Mouse (Mus musculus) forebrain, embryonic 12.5 days (tissue): ENCODE results near the gene AI467606. TPM values are rescaled to one million over a fixed set of nuclear protein-coding genes. Genes with fewer than 3 reads are reported as not detected.

Experiments used
- ATAC-seq: fragments of 200-750 bp; cut with Nextera tagmentation; 2 replicates; pipeline ENCODE4 v1.8.0; 2017; ENCODE audit warnings: moderate TSS enrichment; ENCODE audit not compliant: low FRiP score
- H3K27ac ChIP-seq: fragments of 300-500 bp; sonication (generic); 2 replicates; pipeline ENCODE4 v1.5.1; 2016; ENCODE audit warnings: mild to moderate bottlenecking
- H3K27me3 ChIP-seq: fragments of 300-500 bp; sonication (generic); 2 replicates; pipeline ENCODE4 v1.6.1; 2016; ENCODE audit warnings: mild to moderate bottlenecking
- H3K36me3 ChIP-seq: fragments of 300-500 bp; sonication (generic); replicated peaks from 2 replicates; pipeline ENCODE4 v1.6.1; 2016; ENCODE audit warnings: mild to moderate bottlenecking
- H3K4me1 ChIP-seq: fragments of 300-500 bp; sonication (generic); 2 replicates; pipeline ENCODE4 v1.6.1; 2016
- H3K4me2 ChIP-seq: fragments of 300-500 bp; sonication (generic); 2 replicates; pipeline ENCODE4 v1.6.1; 2016; ENCODE audit warnings: mild to moderate bottlenecking, moderate library complexity
- H3K4me3 ChIP-seq: fragments of 300-500 bp; sonication (generic); replicated peaks from 2 replicates; pipeline ENCODE4 v1.5.1; 2016; ENCODE audit warnings: mild to moderate bottlenecking
- H3K9ac ChIP-seq: fragments of 300-500 bp; sonication (generic); 2 replicates; pipeline ENCODE4 v1.6.1; 2016; ENCODE audit warnings: mild to moderate bottlenecking
- H3K9me3 ChIP-seq: fragments of 300-500 bp; sonication (generic); 2 replicates; pipeline ENCODE4 v1.6.1; 2016
- WGBS: fragments of 180-500 bp; shearing (Covaris S2); methylation state at CpG from one replicate; pipeline ENCODE4 v1.1.7; 2016; 5-methylcytosine and 5-hydroxymethylcytosine counted together
- polyA plus RNA-seq: library from polyadenylated mRNA; unstranded; fragments of >200 nt; fragmentation: Nextera tagmentation; extraction: Ambion mirVana; gene quantifications from 2 replicates; pipeline ENCODE4 v1.2.1, GENCODE M21; 2016

AI467606 gene
- polyA plus RNA-seq, 1 experiment from 2014 or later: 0.91 TPM

DNA sequence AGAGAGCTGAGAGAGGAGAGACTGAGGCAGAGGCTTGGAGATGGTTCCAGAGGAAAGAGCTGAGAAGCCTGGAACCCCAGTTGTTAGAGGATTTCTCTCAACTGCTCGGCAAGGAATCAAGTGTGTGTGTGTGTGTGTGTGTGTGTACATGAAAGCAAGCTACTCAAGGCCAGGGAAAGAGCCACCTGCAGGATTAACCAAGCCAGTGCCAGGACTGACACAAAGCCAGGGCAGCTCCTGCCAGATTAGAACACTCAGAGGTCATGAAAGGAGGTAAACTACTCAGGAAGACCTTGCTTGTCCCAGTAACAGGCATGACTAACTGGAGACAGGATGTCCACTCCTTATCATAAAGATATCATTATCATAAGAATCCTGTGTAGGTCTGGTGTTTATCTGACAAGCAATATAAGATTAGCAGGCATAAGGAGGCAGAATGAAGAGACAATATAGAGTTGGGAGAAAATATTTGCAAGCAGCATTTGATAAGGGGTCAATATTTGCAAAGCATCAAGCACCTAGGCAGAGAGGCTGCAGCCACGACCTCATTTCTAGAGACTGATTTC, 10.4 kb downstream of the AI467606 start:
- WGBS: 44% methylated on average over 2 of the region's 2 CpGs
- no peak for ATAC-seq
- Histone ChIP-seq H3K27ac (no peak overlapping the region), H3K36me3 (no peaks in the 10 kb centered on the region), H3K4me3 (no peak overlapping the region), H3K9ac (no peak overlapping the region), H3K4me2 (no peak overlapping the region), H3K4me1 (peaks cover 9% of the 10 kb centered on the region), H3K27me3 (no peaks in the 10 kb centered on the region), H3K9me3 (no peaks in the 10 kb centered on the region)

DNA sequence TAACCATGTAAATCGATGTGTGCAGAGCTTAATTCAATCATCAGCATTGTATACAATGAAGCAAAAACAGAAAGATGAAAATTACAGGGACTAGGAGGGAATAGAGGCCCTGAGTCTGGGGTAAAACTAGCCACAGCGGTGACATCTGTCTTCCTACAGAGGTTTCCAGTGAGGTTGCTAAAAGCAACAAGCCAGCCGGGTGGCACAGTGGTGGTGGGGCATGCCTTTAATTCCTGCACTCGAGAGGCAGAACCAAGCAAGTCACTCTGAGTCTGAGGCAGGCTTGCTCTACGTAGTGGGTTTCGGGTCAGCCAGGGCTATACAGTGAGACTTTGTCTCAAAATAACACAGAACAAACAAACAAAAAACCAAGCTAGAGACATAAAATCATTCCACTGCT, 11.0 kb downstream of the AI467606 start:
- no peak overlapping the region for H3K4me3 ChIP-seq
- no peaks in the 10 kb centered on the region for H3K27me3 ChIP-seq
- H3K9ac ChIP-seq: no peak overlapping the region
- H3K9me3 ChIP-seq: no peaks in the 10 kb centered on the region
- H3K4me1 ChIP-seq: peaks cover 9% of the 10 kb centered on the region
- no peak overlapping the region for H3K27ac ChIP-seq
- no peaks in the 10 kb centered on the region for H3K36me3 ChIP-seq
- H3K4me2 ChIP-seq: no peak overlapping the region
- WGBS: 78% methylated on average over 6 of the region's 6 CpGs
- no peak for ATAC-seq

DNA sequence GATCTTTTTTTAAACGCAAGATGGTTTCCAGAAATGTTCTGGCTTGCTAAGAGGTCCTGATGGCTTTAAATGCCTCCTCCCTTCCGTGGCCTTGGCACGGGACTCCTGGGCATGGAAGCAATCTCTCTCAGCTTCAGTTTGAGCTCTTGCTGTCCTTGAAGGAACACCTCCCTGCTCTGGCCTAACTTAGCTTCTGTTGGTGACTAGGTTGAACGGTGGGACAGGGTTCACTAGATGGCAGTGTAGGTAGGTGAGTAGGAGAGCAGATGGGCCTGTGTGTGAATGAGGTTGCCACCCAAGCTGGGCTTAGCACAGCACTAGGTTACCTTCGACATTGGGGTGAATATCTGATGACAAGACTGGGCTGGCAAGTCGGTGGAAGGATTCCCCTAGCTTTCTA, 12.8 kb downstream of the AI467606 start:
- no peak overlapping the region; the same call in 1 of the 2 replicates for H3K9ac ChIP-seq
- no peak overlapping the region for H3K4me2 ChIP-seq
- H3K36me3 ChIP-seq: no peaks in the 10 kb centered on the region
- peak overlapping the region; percentile 63 for H3K27ac ChIP-seq
- H3K27me3 ChIP-seq: no peaks in the 10 kb centered on the region
- H3K9me3 ChIP-seq: no peaks in the 10 kb centered on the region
- H3K4me3 ChIP-seq: no peak overlapping the region
- WGBS: 72% methylated on average over 6 of the region's 6 CpGs
- H3K4me1 ChIP-seq: peaks cover 9% of the 10 kb centered on the region
- ATAC-seq: no peak

DNA sequence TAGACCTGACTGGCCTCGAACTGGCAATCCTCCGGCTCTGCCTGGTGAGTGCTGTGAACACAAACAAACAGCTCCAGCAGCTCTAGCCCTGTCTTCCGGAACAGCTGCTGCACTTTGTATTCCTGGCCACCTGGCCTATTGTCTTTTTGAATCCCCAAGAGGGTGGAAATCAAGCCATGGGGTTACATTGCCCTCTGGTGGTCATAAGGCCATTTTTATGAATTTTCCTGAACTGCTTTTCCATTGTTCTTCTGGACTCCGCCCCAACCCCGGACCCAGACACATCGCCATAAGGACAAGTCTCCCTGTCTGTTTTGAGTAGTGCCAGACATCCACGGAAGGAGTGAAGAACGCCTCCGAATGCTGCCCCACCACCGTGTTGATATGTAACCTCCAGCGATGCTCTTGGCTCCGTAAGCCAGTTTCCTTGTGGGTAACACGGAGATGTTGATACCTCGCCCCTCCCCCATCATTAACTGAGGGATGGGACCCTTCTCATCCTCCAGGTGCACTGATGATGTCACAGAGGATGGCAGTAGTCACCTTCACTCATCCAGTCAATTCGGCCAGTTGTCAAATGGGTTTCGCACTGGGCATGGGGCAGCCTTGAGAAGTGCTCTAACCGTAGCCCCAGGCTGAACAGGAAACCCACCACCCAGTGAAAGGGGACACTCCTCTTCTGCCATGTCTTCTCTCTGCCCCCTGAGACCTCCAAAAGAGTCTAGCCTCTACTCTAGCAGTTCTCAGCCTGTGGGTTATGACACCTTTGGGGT, 13.6 kb downstream of the AI467606 start:
- Histone ChIP-seq H3K4me2 (peak overlapping the region; percentile 54), H3K4me3 (peak overlapping the region; percentile 28), H3K36me3 (no peaks in the 10 kb centered on the region), H3K9ac (peak overlapping the region; percentile 51), H3K27ac (peak overlapping the region; percentile 63), H3K9me3 (no peaks in the 10 kb centered on the region), H3K27me3 (no peaks in the 10 kb centered on the region), H3K4me1 (peaks cover 9% of the 10 kb centered on the region)
- ATAC-seq: peak; percentile 91
- 16% methylated on average over 17 of the region's 17 CpGs for WGBS

DNA sequence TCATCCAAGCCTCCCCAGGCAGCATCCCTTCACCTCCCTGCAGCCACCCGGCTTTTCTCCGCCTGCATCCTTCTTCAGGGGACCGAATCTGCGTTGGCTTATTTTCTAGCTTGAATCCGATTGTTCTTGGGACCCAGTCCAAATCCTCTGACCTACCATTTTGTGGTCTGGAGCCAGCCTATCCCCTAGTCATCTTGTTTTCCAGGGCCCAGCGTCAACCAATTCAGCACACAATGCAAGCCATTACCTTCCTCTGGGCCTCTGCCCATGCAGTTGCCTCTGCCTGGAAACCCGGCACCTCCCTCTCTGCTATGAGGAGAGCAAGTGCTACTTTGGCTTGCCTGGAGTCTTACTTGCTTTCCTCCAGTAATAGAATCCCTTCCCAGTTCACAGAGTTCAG, 14.4 kb downstream of the AI467606 start:
- Histone ChIP-seq H3K36me3 (no peaks in the 10 kb centered on the region), H3K27ac (no peak overlapping the region), H3K9ac (no peak overlapping the region), H3K4me2 (no peak overlapping the region), H3K9me3 (no peaks in the 10 kb centered on the region), H3K4me3 (no peak overlapping the region), H3K27me3 (no peaks in the 10 kb centered on the region), H3K4me1 (peaks cover 9% of the 10 kb centered on the region)
- ATAC-seq: no peak
- WGBS: 67% methylated on average over 7 of the region's 7 CpGs

DNA sequence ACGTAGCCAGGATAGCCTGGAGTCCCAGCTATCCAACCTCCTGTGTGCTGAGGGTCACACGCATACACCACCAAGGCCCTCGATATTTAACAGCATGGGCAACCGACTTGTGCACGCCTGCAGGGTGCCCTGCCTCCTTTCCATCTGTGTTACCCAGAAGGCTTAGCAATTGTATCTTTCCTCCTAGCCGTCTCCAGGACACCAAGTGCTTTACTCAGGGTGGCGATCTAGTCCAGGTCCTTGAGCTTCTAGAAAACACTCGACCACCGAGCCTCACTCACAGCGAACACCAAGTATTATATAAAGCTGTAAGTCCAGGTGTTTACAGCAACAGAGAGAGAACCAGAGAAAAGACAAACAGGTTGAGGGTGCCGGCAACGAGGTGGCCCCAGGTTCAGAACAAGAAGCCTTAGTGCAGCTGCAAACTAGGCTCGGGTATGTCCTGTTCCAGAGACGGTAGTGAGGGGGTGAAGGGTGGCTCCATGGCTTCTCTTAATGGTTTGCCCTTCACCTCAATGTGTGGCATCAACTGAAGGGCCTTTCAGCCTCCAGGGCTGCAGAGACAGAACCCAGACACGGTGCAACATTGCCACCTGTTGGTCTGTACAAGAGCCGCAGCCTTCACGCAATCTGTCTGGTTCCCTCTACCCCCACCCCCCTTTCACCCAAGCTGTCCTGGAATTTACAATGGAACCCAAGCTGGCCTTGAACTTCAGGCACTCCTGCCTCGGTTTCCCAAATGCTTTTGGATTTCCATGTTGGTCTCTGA, 19.3 kb downstream of the AI467606 start:
- Histone ChIP-seq H3K4me2 (no peak overlapping the region), H3K27ac (no peak overlapping the region), H3K36me3 (no peaks in the 10 kb centered on the region), H3K4me3 (no peak overlapping the region), H3K9me3 (no peaks in the 10 kb centered on the region), H3K9ac (no peak overlapping the region), H3K27me3 (0 out of 2 replicates have a peak, but pooled peaks cover 3% of the 10 kb centered on the region), H3K4me1 (0 out of 2 replicates have a peak, but pooled peaks cover 8% of the 10 kb centered on the region)
- peak; percentile 71 for ATAC-seq
- WGBS: 53% methylated on average over 18 of the region's 18 CpGs

DNA sequence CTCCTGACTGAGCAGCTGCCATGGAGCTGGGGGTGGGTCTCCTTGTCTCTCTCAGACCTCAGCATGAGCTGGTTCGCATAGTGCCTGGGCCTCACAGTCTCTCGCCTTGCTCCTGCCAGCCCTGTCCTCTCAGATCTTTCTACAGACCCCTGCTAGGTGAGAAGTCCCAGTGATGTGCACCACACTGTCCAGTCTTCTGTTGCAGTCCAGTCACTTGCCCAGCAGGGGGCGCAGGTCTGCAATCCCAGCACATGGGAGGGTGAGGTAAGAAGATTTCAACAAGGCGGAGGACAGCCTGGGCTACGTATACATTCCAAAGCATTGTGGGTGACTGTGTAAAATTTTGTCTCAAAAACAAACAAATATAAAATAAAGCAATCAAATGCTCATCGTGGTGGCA, 20.3 kb downstream of the AI467606 start:
- H3K36me3 ChIP-seq: no peaks in the 10 kb centered on the region
- H3K4me2 ChIP-seq: no peak overlapping the region
- H3K27ac ChIP-seq: no peak overlapping the region
- 0 out of 2 replicates have a peak, but pooled peaks cover 3% of the 10 kb centered on the region for H3K27me3 ChIP-seq
- 0 out of 2 replicates have a peak, but pooled peaks cover 8% of the 10 kb centered on the region for H3K4me1 ChIP-seq
- H3K9me3 ChIP-seq: no peaks in the 10 kb centered on the region
- no peak overlapping the region for H3K9ac ChIP-seq
- H3K4me3 ChIP-seq: no peak overlapping the region
- whole genome bisulfite sequencing: 60% methylated on average over 6 of the region's 6 CpGs
- no peak for ATAC-seq

DNA sequence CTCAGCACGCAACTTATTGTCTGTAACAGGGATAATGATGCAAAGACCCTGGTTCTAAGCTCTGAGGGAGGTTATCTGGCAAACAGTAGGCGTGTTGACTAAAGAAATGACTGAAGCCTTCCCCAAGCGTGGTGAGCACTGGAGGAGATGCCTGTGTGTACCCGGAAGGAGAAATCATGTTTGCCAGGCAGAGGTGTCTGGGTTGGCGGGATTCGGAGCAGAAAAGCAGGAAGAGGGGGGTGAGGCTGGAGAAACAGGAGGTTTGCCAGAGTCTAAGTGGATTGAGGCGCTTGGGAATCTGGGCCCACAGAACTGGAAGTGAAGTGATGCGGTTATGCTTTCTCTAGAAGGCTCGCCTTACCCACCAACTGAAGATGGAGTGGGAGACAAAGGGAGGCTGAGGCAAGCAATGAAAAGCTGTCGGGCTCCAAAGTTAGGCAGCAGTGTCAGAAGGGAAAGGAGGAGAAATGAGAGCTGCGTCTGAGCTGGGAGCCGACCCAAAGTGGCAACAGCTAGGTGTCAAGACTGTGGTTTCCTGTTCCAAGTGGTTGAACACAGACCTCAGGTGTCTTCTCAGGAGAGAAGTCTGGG, 21.2 kb downstream of the AI467606 start:
- no peak overlapping the region for H3K9ac ChIP-seq

DNA sequence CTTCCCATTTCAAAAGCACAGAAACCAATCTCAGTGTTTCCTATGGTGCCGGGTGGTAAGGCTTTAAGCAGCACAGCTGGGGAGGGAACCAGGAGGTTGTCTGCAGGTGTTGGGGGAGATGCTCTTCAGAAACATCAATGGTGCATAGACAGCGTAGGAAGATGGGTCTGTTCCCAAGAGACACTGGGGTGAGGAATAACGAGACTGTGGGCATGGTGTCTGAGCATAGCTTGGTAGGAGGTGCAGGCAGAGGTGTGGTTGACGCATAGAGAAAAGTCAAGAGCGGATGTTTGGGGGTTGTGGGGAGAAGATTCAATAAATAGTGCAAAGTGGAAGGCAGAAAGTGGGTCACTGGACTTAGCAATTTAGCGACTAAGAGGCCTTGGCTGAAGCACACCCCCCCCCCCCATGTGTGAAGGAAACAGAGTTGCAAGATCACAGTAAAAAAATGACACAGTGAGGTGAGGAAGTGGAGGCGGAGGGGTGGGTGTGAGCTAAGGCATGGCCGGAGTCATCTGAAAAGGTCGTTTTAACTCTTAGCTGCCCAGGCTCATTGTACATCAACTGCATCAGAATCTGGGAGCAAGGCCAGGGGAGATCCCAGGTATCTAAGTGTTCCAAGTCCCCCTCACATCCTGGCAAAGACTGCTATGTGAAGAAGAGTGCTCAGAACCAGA, 21.9 kb downstream of the AI467606 start:
- WGBS: 63% methylated on average over 9 of the region's 9 CpGs
- H3K4me2 ChIP-seq: no peak overlapping the region

More for the DNA sequence above, 21.2 kb downstream of the AI467606 start:
- Histone ChIP-seq H3K4me1 (0 out of 2 replicates have a peak, but pooled peaks cover 8% of the 10 kb centered on the region), H3K36me3 (no peaks in the 10 kb centered on the region), H3K27me3 (0 out of 2 replicates have a peak, but pooled peaks cover 3% of the 10 kb centered on the region), H3K4me2 (no peak overlapping the region), H3K4me3 (no peak overlapping the region), H3K27ac (no peak overlapping the region), H3K9me3 (no peaks in the 10 kb centered on the region)
- WGBS: 83% methylated on average over 12 of the region's 12 CpGs
- ATAC-seq: no peak

DNA sequence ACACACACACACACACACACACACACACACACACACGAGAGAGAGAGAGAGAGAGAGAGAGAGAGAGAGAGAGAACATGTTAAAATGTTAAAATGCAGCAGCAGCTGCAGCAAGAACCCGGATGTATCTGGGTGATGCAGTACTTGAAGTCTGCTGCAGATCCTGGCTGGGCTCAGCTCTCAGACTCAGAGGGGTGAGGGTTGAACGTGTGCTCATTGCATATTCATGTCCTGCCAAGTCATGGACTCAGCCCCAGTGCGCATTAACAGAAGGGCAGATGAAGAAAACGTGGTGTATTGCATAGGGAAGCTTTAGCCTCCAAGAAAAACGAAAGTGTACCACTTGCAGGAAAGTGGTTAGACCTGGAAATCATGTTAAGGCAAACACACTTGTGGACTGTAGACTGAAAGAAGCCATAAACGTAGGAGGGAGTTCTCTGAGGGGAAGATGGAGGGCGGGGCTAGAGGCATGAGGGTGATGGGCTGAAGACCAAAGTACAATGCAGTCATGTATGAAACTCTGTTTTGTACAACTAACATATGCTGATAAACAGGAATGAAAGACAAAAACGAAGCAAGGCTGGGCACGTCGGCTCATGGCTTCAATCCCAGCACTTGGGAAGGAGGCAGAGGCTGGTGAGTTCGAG, 22.6 kb downstream of the AI467606 start:
- WGBS: 62% methylated on average over 11 of the region's 12 CpGs
- H3K4me3 ChIP-seq: no peak overlapping the region
- H3K9me3 ChIP-seq: no peaks in the 10 kb centered on the region
- H3K27me3 ChIP-seq: 0 out of 2 replicates have a peak, but pooled peaks cover 3% of the 10 kb centered on the region
- no peaks in the 10 kb centered on the region for H3K36me3 ChIP-seq
- no peak overlapping the region for H3K4me2 ChIP-seq
- no peak for ATAC-seq
- no peak overlapping the region for H3K9ac ChIP-seq
- H3K27ac ChIP-seq: no peak overlapping the region
- 0 out of 2 replicates have a peak, but pooled peaks cover 8% of the 10 kb centered on the region for H3K4me1 ChIP-seq

More for the DNA sequence above, 21.9 kb downstream of the AI467606 start:
- Histone ChIP-seq H3K4me1 (0 out of 2 replicates have a peak, but pooled peaks cover 8% of the 10 kb centered on the region), H3K4me3 (no peak overlapping the region), H3K9me3 (no peaks in the 10 kb centered on the region), H3K27me3 (0 out of 2 replicates have a peak, but pooled peaks cover 3% of the 10 kb centered on the region), H3K27ac (no peak overlapping the region), H3K36me3 (no peaks in the 10 kb centered on the region), H3K9ac (no peak overlapping the region)
- ATAC-seq: no peak

DNA sequence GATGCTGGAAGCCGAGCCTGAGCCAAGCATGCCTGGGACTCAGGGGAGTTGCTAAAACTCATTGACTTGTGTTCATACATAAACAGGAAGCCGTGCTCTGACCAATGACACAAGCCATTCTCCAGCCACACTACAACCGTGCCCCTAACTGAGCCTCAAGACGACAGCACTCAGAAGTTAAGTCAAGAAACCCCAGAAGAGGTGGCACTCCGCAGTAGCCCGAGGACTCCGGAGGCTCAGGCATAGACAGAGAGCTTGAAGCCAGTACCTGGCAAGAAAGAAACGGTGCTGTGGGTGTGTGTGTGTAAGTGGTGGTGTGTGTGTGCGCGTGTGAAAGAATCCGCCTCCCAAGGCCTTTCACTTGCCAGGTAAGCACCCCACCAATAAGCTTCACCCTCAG, 23.8 kb downstream of the AI467606 start:
- Histone ChIP-seq H3K4me2 (no peak overlapping the region), H3K4me3 (no peak overlapping the region), H3K9me3 (no peaks in the 10 kb centered on the region), H3K36me3 (no peaks in the 10 kb centered on the region), H3K27ac (no peak overlapping the region), H3K9ac (no peak overlapping the region), H3K27me3 (peaks cover 12% of the 10 kb centered on the region), H3K4me1 (0 out of 2 replicates have a peak, but pooled peaks cover 8% of the 10 kb centered on the region)
- WGBS: 89% methylated on average over 11 of the region's 11 CpGs
- ATAC-seq: no peak
